Mouse (Mus musculus) forebrain, embryonic 11.5 days (tissue): Measurements from ENCODE around the gene Ttll3. TPM values are rescaled to one million over a fixed set of nuclear protein-coding genes. Genes with fewer than 3 reads are reported as not detected.

Experiments used
- ATAC-seq: fragments of 200-750 bp; cut with Nextera tagmentation; replicated peaks from 2 replicates; pipeline ENCODE4 v1.8.0; 2017; ENCODE audit warnings: moderate TSS enrichment; ENCODE audit not compliant: low FRiP score
- DNase-seq: peaks from one replicate; pipeline ENCODE4 v3.0.0-alpha.2; 2017; ENCODE audit warnings: low spot score
- H3K27ac ChIP-seq: fragments of 300-500 bp; sonication (generic); 2 replicates; pipeline ENCODE4 v1.5.1; 2014; ENCODE audit warnings: low read depth, low read length
- H3K27me3 ChIP-seq: fragments of 300-500 bp; sonication (generic); 2 replicates; pipeline ENCODE4 v1.6.1; 2014; ENCODE audit warnings: mild to moderate bottlenecking, low read length, mixed read lengths; ENCODE audit not compliant: control insufficient read depth, insufficient read depth
- H3K36me3 ChIP-seq: fragments of 300-500 bp; sonication (generic); 2 replicates; pipeline ENCODE4 v1.6.1; 2014; ENCODE audit warnings: mild to moderate bottlenecking, low read length, moderate library complexity, mixed read lengths; ENCODE audit not compliant: control insufficient read depth, insufficient read depth
- H3K4me1 ChIP-seq: fragments of 300-500 bp; sonication (generic); replicated peaks from 2 replicates; pipeline ENCODE4 v1.6.1; 2014; ENCODE audit warnings: low read length, mixed read lengths; ENCODE audit not compliant: control insufficient read depth, insufficient read depth
- H3K4me2 ChIP-seq: fragments of 300-500 bp; sonication (generic); 2 replicates; pipeline ENCODE4 v1.6.1; 2014; ENCODE audit warnings: low read depth, mild to moderate bottlenecking, low read length, moderate library complexity, mixed read lengths; ENCODE audit not compliant: severe bottlenecking
- H3K4me3 ChIP-seq: fragments of 300-500 bp; sonication (generic); 2 replicates; pipeline ENCODE4 v1.5.1; 2014; ENCODE audit warnings: low read depth, low read length
- H3K9ac ChIP-seq: fragments of 300-500 bp; sonication (generic); 2 replicates; pipeline ENCODE4 v1.6.1; 2014; ENCODE audit warnings: low read length
- H3K9me3 ChIP-seq: fragments of 300-500 bp; sonication (generic); 2 replicates; pipeline ENCODE4 v1.6.1; 2016; ENCODE audit warnings: low read length, mixed read lengths; ENCODE audit not compliant: control insufficient read depth
- WGBS: fragments of 180-500 bp; shearing (Covaris S2); extraction: QIAGEN DNeasy Blood & Tissue Kit; methylation state at CpG from one replicate; pipeline ENCODE4 v1.1.7; 2014; 5-methylcytosine and 5-hydroxymethylcytosine counted together
- polyA plus RNA-seq: library from polyadenylated mRNA; unstranded; fragments of >200 nt; fragmentation: Nextera tagmentation; extraction: Ambion mirVana; gene quantifications from 2 replicates; pipeline ENCODE4 v1.2.1, GENCODE M21; 2014

The Ttll3 gene
- polyA plus RNA-seq, 1 experiment from 2014 or later = 6.0 TPM

GRCm38 (mm10) chr6:113351653-113352052 is 37.4 kb upstream of the Ttll3 start:
- WGBS = 65% methylated on average over 10 of the region's 10 CpGs
- H3K4me1 ChIP-seq = no peaks in the 10 kb centered on the region
- no peaks in the 10 kb centered on the region for H3K9me3 ChIP-seq
- H3K27ac ChIP-seq = no peak overlapping the region
- H3K27me3 ChIP-seq = no peaks in the 10 kb centered on the region
- no peaks in the 10 kb centered on the region for H3K36me3 ChIP-seq
- ATAC-seq = no peak
- H3K4me3 ChIP-seq = no peak overlapping the region
- no peak overlapping the region for H3K9ac ChIP-seq
- no peak overlapping the region for H3K4me2 ChIP-seq
- no peak for DNase-seq

GRCm38 (mm10) chr6:113352820-113353219 is 36.2 kb upstream of the Ttll3 start:
- WGBS = 73% methylated on average over 3 of the region's 3 CpGs
- no peak overlapping the region for H3K27ac ChIP-seq
- H3K36me3 ChIP-seq = no peaks in the 10 kb centered on the region
- H3K9ac ChIP-seq = no peak overlapping the region
- DNase-seq (no peak), ATAC-seq (no peak)
- H3K27me3 ChIP-seq = no peaks in the 10 kb centered on the region
- no peak overlapping the region for H3K4me2 ChIP-seq
- no peak overlapping the region for H3K4me3 ChIP-seq
- H3K4me1 ChIP-seq = no peaks in the 10 kb centered on the region
- no peaks in the 10 kb centered on the region for H3K9me3 ChIP-seq

- no peak overlapping the region for H3K9ac ChIP-seq
- H3K27ac ChIP-seq = no peak overlapping the region
- no peak overlapping the region for H3K4me3 ChIP-seq
- 82% methylated on average over 3 of the region's 3 CpGs for WGBS
- H3K4me1 ChIP-seq = no peaks in the 10 kb centered on the region
- DNase-seq = no peak
- no peaks in the 10 kb centered on the region for H3K27me3 ChIP-seq
- no peak overlapping the region for H3K4me2 ChIP-seq
- no peak for ATAC-seq
- H3K36me3 ChIP-seq = no peaks in the 10 kb centered on the region
- H3K9me3 ChIP-seq = no peaks in the 10 kb centered on the region
These were observed 35.4 kb upstream of the Ttll3 start for GRCm38 (mm10) chr6:113353696-113354095.

GRCm38 (mm10) chr6:113361476-113361875 is 27.6 kb upstream of the Ttll3 start:
- Histone ChIP-seq H3K27ac (no peak overlapping the region), H3K9me3 (no peaks in the 10 kb centered on the region), H3K4me3 (no peak overlapping the region), H3K9ac (no peak overlapping the region), H3K36me3 (no peaks in the 10 kb centered on the region), H3K4me1 (no peaks in the 10 kb centered on the region), H3K4me2 (no peak overlapping the region), H3K27me3 (no peaks in the 10 kb centered on the region)
- DNase-seq (no peak), ATAC-seq (no peak)
- WGBS = 73% methylated on average over 4 of the region's 4 CpGs

- Histone ChIP-seq H3K36me3 (no peaks in the 10 kb centered on the region), H3K4me3 (no peak overlapping the region), H3K27me3 (no peaks in the 10 kb centered on the region), H3K9me3 (no peaks in the 10 kb centered on the region), H3K9ac (no peak overlapping the region), H3K4me1 (no peaks in the 10 kb centered on the region), H3K4me2 (no peak overlapping the region), H3K27ac (no peak overlapping the region)
- DNase-seq = no peak
- 90% methylated on average over 1 of the region's 1 CpGs for WGBS
- ATAC-seq = no peak
These were observed 26.8 kb upstream of the Ttll3 start for GRCm38 (mm10) chr6:113362241-113362640.

- Histone ChIP-seq H3K9me3 (no peaks in the 10 kb centered on the region), H3K27ac (no peak overlapping the region), H3K4me2 (no peak overlapping the region), H3K4me1 (no peaks in the 10 kb centered on the region), H3K36me3 (peaks cover 5% of the 10 kb centered on the region; the same call in 1 of the 2 replicates), H3K9ac (no peak overlapping the region), H3K27me3 (no peaks in the 10 kb centered on the region), H3K4me3 (no peak overlapping the region)
- WGBS = 71% methylated on average over 8 of the region's 8 CpGs
- no peak for ATAC-seq
- DNase-seq = no peak
These were observed 24.4 kb upstream of the Ttll3 start for GRCm38 (mm10) chr6:113364518-113365135.

- Histone ChIP-seq H3K4me3 (no peak overlapping the region), H3K27me3 (no peaks in the 10 kb centered on the region), H3K4me1 (no peaks in the 10 kb centered on the region), H3K27ac (no peak overlapping the region), H3K9ac (no peak overlapping the region), H3K36me3 (peaks cover 8% of the 10 kb centered on the region; the same call in 1 of the 2 replicates), H3K9me3 (no peaks in the 10 kb centered on the region), H3K4me2 (no peak overlapping the region)
- WGBS = 93% methylated on average over 6 of the region's 6 CpGs
- no peak for DNase-seq
- ATAC-seq = no peak
These were observed 22.4 kb upstream of the Ttll3 start for GRCm38 (mm10) chr6:113366639-113367038.

- no peaks in the 10 kb centered on the region for H3K27me3 ChIP-seq
- no peaks in the 10 kb centered on the region for H3K4me1 ChIP-seq
- no peak for DNase-seq
- no peak overlapping the region for H3K9ac ChIP-seq
- no peak for ATAC-seq
- WGBS = 100% methylated on average over 1 of the region's 1 CpGs
- peaks cover 8% of the 10 kb centered on the region; the same call in 1 of the 2 replicates for H3K36me3 ChIP-seq
- no peak overlapping the region for H3K4me3 ChIP-seq
- no peak overlapping the region for H3K4me2 ChIP-seq
- H3K27ac ChIP-seq = no peak overlapping the region
- no peaks in the 10 kb centered on the region for H3K9me3 ChIP-seq
These were observed 21.5 kb upstream of the Ttll3 start for GRCm38 (mm10) chr6:113367574-113367973.

GRCm38 (mm10) chr6:113368124-113368523 is 20.9 kb upstream of the Ttll3 start:
- Histone ChIP-seq H3K4me1 (no peaks in the 10 kb centered on the region), H3K4me3 (no peak overlapping the region), H3K9ac (no peak overlapping the region), H3K4me2 (no peak overlapping the region), H3K9me3 (no peaks in the 10 kb centered on the region), H3K27me3 (no peaks in the 10 kb centered on the region), H3K36me3 (peaks cover 8% of the 10 kb centered on the region; the same call in 1 of the 2 replicates), H3K27ac (no peak overlapping the region)
- ATAC-seq (no peak), DNase-seq (no peak)
- 92% methylated on average over 7 of the region's 7 CpGs for WGBS
